Mouse (Mus musculus): ENCODE data around the gene Kif14.

The Kif14 gene

GRCm38 (mm10) chr1:136466143-136466811, at the start of gene Kif14:
Gene Kif14 (plus strand): TSS chr1:136466343.
- peak; percentile 96 to 97 for DNase-seq (ENCODE audit: low spot score in 2 of 2)

- DNase-seq (ENCODE audit: low spot score in 2 of 2): no peak
Observed at GRCm38 (mm10) chr1:136418393-136418792, 47.8 kb upstream of the Kif14 start.

- DNase-seq (ENCODE audit: low spot score in 2 of 2): peak; percentile 58 to 78
Observed at GRCm38 (mm10) chr1:136427166-136427969, 38.8 kb upstream of the Kif14 start.

- DNase-seq (ENCODE audit: low spot score in 2 of 2): no peak
Observed at GRCm38 (mm10) chr1:136428981-136429380, 37.2 kb upstream of the Kif14 start.

- DNase-seq (ENCODE audit: low spot score in 2 of 2): peak in 1 of 2 experiments; percentile 63
Observed at GRCm38 (mm10) chr1:136430126-136430818, 35.9 kb upstream of the Kif14 start.

- no peak for DNase-seq (ENCODE audit: low spot score in 2 of 2)
Observed at GRCm38 (mm10) chr1:136440741-136441140, 25.4 kb upstream of the Kif14 start.

GRCm38 (mm10) chr1:136442809-136443208, 23.3 kb upstream of the Kif14 start:
- no peak for DNase-seq (ENCODE audit: low spot score in 2 of 2)

- DNase-seq (ENCODE audit: low spot score in 2 of 2): no peak
Observed at GRCm38 (mm10) chr1:136444555-136445255, 21.4 kb upstream of the Kif14 start.

GRCm38 (mm10) chr1:136446933-136447332, 19.2 kb upstream of the Kif14 start:
- no peak for DNase-seq (ENCODE audit: low spot score in 2 of 2)

- DNase-seq (ENCODE audit: low spot score in 2 of 2): no peak
Observed at GRCm38 (mm10) chr1:136447338-136447737, 18.8 kb upstream of the Kif14 start.

GRCm38 (mm10) chr1:136449541-136449940, 16.6 kb upstream of the Kif14 start:
- no peak for DNase-seq (ENCODE audit: low spot score in 2 of 2)

- DNase-seq (ENCODE audit: low spot score in 2 of 2): no peak
Observed at GRCm38 (mm10) chr1:136450206-136450605, 15.9 kb upstream of the Kif14 start.

- DNase-seq (ENCODE audit: low spot score in 2 of 2): no peak
Observed at GRCm38 (mm10) chr1:136452421-136452820, 13.7 kb upstream of the Kif14 start.

GRCm38 (mm10) chr1:136455756-136456585, 10.2 kb upstream of the Kif14 start:
- DNase-seq (ENCODE audit: low spot score in 2 of 2): no peak

GRCm38 (mm10) chr1:136456741-136457140, 9.4 kb upstream of the Kif14 start:
- DNase-seq (ENCODE audit: low spot score in 2 of 2): no peak

GRCm38 (mm10) chr1:136457403-136457802, 8.7 kb upstream of the Kif14 start:
- no peak for DNase-seq (ENCODE audit: low spot score in 2 of 2)

- no peak for DNase-seq (ENCODE audit: low spot score in 2 of 2)
Observed at GRCm38 (mm10) chr1:136458691-136459245, 7.4 kb upstream of the Kif14 start.

- DNase-seq (ENCODE audit: low spot score in 2 of 2): no peak
Observed at GRCm38 (mm10) chr1:136462443-136462842, 3.7 kb upstream of the Kif14 start.

GRCm38 (mm10) chr1:136465168-136465567, 975 bp upstream of the Kif14 start:
- no peak for DNase-seq (ENCODE audit: low spot score in 2 of 2)

GRCm38 (mm10) chr1:136469408-136469807, 3.3 kb downstream of the Kif14 start:
- no peak for DNase-seq (ENCODE audit: low spot score in 2 of 2)

GRCm38 (mm10) chr1:136470471-136470870, 4.3 kb downstream of the Kif14 start:
- no peak for DNase-seq (ENCODE audit: low spot score in 2 of 2)
